Mouse (Mus musculus): ENCODE data around the gene Mthfsd. TPM values are rescaled to one million over a fixed set of nuclear protein-coding genes. Genes with fewer than 3 reads are reported as not detected.

The Mthfsd gene
- total and polyA plus RNA-seq, 3 experiments = 46.1 to 62.6 TPM; not detected in 1

- no peaks in the 10 kb centered on the region for H3K9me3 ChIP-seq (replicated peaks; ENCODE audit: insufficient read depth, low read length)
- peaks cover 0 to 1% of the 10 kb centered on the region in 2 experiments; a peak in 1 of 4 replicates for H3K36me3 ChIP-seq (ENCODE audit: control insufficient read depth in 1 of 2, insufficient read depth in 2 of 2, low read length in 2 of 2)
- TF ChIP-seq NRF1 (IDR thresholded peaks at IDR 0.05; ENCODE audit: insufficient read depth, low read depth, low read length, poor library complexity, severe bottlenecking) (no peak), SIN3A (IDR thresholded peaks at IDR 0.05; ENCODE audit: low read length) (no peak)
- peaks cover 10% of the 10 kb centered on the region for H3K79me2 ChIP-seq (ENCODE audit: control insufficient read depth, insufficient read depth, low read length, poor library complexity)
- peaks cover 0 to 1% of the 10 kb centered on the region in 2 experiments; a peak in 2 of 4 replicates for H3K4me1 ChIP-seq (ENCODE audit: control insufficient read depth in 1 of 2, insufficient read depth in 2 of 2, low read length in 2 of 2)
- H3K9ac ChIP-seq (ENCODE audit: control insufficient read depth, low read depth, low read length, poor library complexity, severe bottlenecking) = no peak overlapping the region
- H3K4me3 ChIP-seq (ENCODE audit: control insufficient read depth in 1 of 2, insufficient read depth in 1 of 2, low read depth in 2 of 2, low read length in 2 of 2) = no peak overlapping the region
- no peak for DNase-seq (ENCODE audit: low read depth, low spot score)
- H3K27ac ChIP-seq (ENCODE audit: control insufficient read depth, low read depth, low read length) = no peak overlapping the region
- no peaks in the 10 kb centered on the region for H3K27me3 ChIP-seq (ENCODE audit: control insufficient read depth in 1 of 2, insufficient read depth in 2 of 2, low read length in 2 of 2)
Observed at GRCm38 (mm10) chr8:121126694-121127093, 18.5 kb upstream of the Mthfsd start.

- no peaks in the 10 kb centered on the region for H3K27me3 ChIP-seq (ENCODE audit: control insufficient read depth in 1 of 2, insufficient read depth in 2 of 2, low read length in 2 of 2)
Observed at GRCm38 (mm10) chr8:121126191-121126590, 18.0 kb upstream of the Mthfsd start.

DNA sequence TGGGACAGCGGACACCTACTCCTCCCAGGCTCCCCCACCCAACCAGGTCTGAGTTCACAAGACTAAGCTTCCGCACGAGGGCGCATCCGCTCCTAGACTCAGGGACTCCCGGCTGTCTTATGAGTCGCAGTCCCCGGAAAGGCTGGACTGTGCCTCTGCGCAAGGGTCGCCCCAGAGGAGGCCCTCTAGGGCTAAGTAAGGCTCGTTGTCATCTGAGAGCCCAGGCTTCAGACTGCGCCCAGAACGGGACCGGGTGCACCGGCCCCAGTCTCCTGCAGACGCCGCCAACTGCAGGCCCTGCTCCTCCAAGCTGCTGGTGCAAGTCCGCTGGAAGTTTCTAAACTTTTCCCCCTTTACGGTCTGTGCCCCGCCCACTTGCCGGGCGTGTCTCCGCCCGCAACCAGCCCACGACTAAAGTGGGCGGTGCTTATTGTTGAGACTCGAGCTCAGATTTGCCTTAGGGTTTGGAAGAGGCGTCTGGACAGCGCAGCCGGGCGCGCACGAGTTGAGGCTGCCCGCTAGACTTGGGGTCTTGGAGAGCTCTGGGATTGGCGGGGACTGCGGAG lies 17.2 kb upstream of the Mthfsd start:
- Histone ChIP-seq H3K36me3 (ENCODE audit: control insufficient read depth in 1 of 2, insufficient read depth in 2 of 2, low read length in 2 of 2) (peaks cover 0 to 6% of the 10 kb centered on the region in 2 experiments; a peak in 2 of 4 replicates), H3K9me3 (replicated peaks; ENCODE audit: insufficient read depth, low read length) (no peaks in the 10 kb centered on the region), H3K9ac (ENCODE audit: control insufficient read depth, low read depth, low read length, poor library complexity, severe bottlenecking) (peak overlapping the region; percentile 72), H3K79me2 (ENCODE audit: control insufficient read depth, insufficient read depth, low read length, poor library complexity) (peaks cover 22% of the 10 kb centered on the region), H3K4me1 (ENCODE audit: control insufficient read depth in 1 of 2, insufficient read depth in 2 of 2, low read length in 2 of 2) (peaks cover 0 to 7% of the 10 kb centered on the region in 2 experiments; a peak in 3 of 4 replicates), H3K4me3 (ENCODE audit: control insufficient read depth in 1 of 2, insufficient read depth in 1 of 2, low read depth in 2 of 2, low read length in 2 of 2) (peak overlapping the region; percentile 62 to 79), H3K27me3 (ENCODE audit: control insufficient read depth in 1 of 2, insufficient read depth in 2 of 2, low read length in 2 of 2) (no peaks in the 10 kb centered on the region), H3K27ac (ENCODE audit: control insufficient read depth, low read depth, low read length) (peak overlapping the region; percentile 58)
- peak; percentile 84 for DNase-seq (ENCODE audit: low read depth, low spot score)
- TF ChIP-seq ZMIZ1 (IDR thresholded peaks at IDR 0.05; ENCODE audit: low read depth, low read length) (no peak), SMC3 (IDR thresholded peaks at IDR 0.05; ENCODE audit: low read depth, low read length) (peak; percentile 36; the same call in 1 of the 2 replicates), RCOR1 (IDR thresholded peaks at IDR 0.05; ENCODE audit: low read depth, low read length) (no peak), ELF1 (IDR thresholded peaks at IDR 0.05; ENCODE audit: low read depth, low read length) (no peak), TBP (IDR thresholded peaks at IDR 0.05; ENCODE audit: low read depth, low read length) (0 out of 2 replicates have a peak, but pooled peaks have one; percentile 37), CHD1 (IDR thresholded peaks at IDR 0.05; ENCODE audit: low read depth, low read length) (no peak), MYB (IDR thresholded peaks at IDR 0.05; ENCODE audit: low read depth, low read length) (no peak), RAD21 (IDR thresholded peaks at IDR 0.05; ENCODE audit: low read depth, low read length) (no peak; the same call in 1 of the 2 replicates), MAZ (IDR thresholded peaks at IDR 0.05; ENCODE audit: low read depth, low read length) (no peak), TCF12 (IDR thresholded peaks at IDR 0.05; ENCODE audit: low read depth, low read length) (no peak), GATA1 (IDR thresholded peaks at IDR 0.05; ENCODE audit: low read depth, low read length) (no peak), ETS1 (IDR thresholded peaks at IDR 0.05; ENCODE audit: low read depth, low read length) (no peak), E2F4 (IDR thresholded peaks at IDR 0.05; ENCODE audit: borderline replicate concordance, low read depth, low read length) (no peak), POLR2A (IDR thresholded peaks at IDR 0.05; ENCODE audit: control insufficient read depth in 1 of 2, insufficient read depth in 1 of 2, low read depth in 1 of 2, low read length in 2 of 2, poor library complexity in 1 of 2) (peak in 1 of 2 experiments; percentile 61; a peak in 2 of 4 replicates), CHD2 (IDR thresholded peaks at IDR 0.05; ENCODE audit: low read length) (no peak), POLR2AphosphoS5 (IDR thresholded peaks at IDR 0.05; ENCODE audit: borderline replicate concordance, low read depth, low read length) (no peak), MEF2A (IDR thresholded peaks at IDR 0.05; ENCODE audit: extremely low read depth, insufficient replicate concordance, low read depth, low read length, poor library complexity, severe bottlenecking) (no peak), USF2 (IDR thresholded peaks at IDR 0.05; ENCODE audit: borderline replicate concordance in 1 of 2, insufficient read depth in 1 of 2, low read depth in 1 of 2, low read length in 2 of 2) (no peak), MYC (IDR thresholded peaks at IDR 0.05; ENCODE audit: low read depth, low read length) (no peak), ZC3H11A (IDR thresholded peaks at IDR 0.05; ENCODE audit: low read depth, low read length) (no peak), HCFC1 (IDR thresholded peaks at IDR 0.05; ENCODE audit: low read depth, low read length) (no peak)

More at GRCm38 (mm10) chr8:121126191-121126590, 18.0 kb upstream of the Mthfsd start:
- Histone ChIP-seq H3K79me2 (ENCODE audit: control insufficient read depth, insufficient read depth, low read length, poor library complexity) (peaks cover 14% of the 10 kb centered on the region), H3K4me1 (ENCODE audit: control insufficient read depth in 1 of 2, insufficient read depth in 2 of 2, low read length in 2 of 2) (peaks cover 0 to 5% of the 10 kb centered on the region in 2 experiments; a peak in 3 of 4 replicates), H3K4me3 (ENCODE audit: control insufficient read depth in 1 of 2, insufficient read depth in 1 of 2, low read depth in 2 of 2, low read length in 2 of 2) (no peak overlapping the region), H3K36me3 (ENCODE audit: control insufficient read depth in 1 of 2, insufficient read depth in 2 of 2, low read length in 2 of 2) (peaks cover 0 to 5% of the 10 kb centered on the region in 2 experiments; a peak in 2 of 4 replicates), H3K27ac (ENCODE audit: control insufficient read depth, low read depth, low read length) (no peak overlapping the region), H3K9me3 (replicated peaks; ENCODE audit: insufficient read depth, low read length) (no peaks in the 10 kb centered on the region), H3K9ac (ENCODE audit: control insufficient read depth, low read depth, low read length, poor library complexity, severe bottlenecking) (no peak overlapping the region)
- no peak for TF ChIP-seq ZNF384 (IDR thresholded peaks at IDR 0.05; ENCODE audit: low read depth, low read length)
- TF ChIP-seq NRF1 (IDR thresholded peaks at IDR 0.05; ENCODE audit: insufficient read depth, low read depth, low read length, poor library complexity, severe bottlenecking) = no peak
- no peak for TF ChIP-seq GABPA (IDR thresholded peaks at IDR 0.05; ENCODE audit: low read depth, low read length)
- no peak for TF ChIP-seq UBTF (IDR thresholded peaks at IDR 0.05; ENCODE audit: borderline replicate concordance, insufficient read depth, low read depth, low read length)
- DNase-seq (ENCODE audit: low read depth, low spot score) = no peak

Data from MEL (cell line).